Mouse (Mus musculus): ENCODE measurements at regions not wholly inside any gene's neighbourhood (a gene's known extent, or its start where the extent isn't known, plus 50 kb on each side); places are given as distances from the start of the nearest gene placed in this dataset.
"Not testable (repeated sequence)": the region's sequence is repeated elsewhere in the genome, so short reads cannot be mapped to it uniquely, and the experiment has no call there.

- WGBS (ENCODE audit: insufficient replicate concordance) = 67% methylated on average over 3 of the region's 3 CpGs
- no peak for TF ChIP-seq CTCF (IDR thresholded peaks at IDR 0.05; ENCODE audit: low read depth)
- no peak for TF ChIP-seq EP300 (IDR thresholded peaks at IDR 0.05; ENCODE audit: low read depth)
- DNase-seq = no peak
Observed at GRCm38 (mm10) chr4:22196501-22196900, 160.8 kb upstream of the Fbxl4 start.

GRCm38 (mm10) chr4:22208531-22208930, 148.8 kb upstream of the Fbxl4 start:
- Histone ChIP-seq H3K36me3 (replicated peaks; ENCODE audit: insufficient read depth, low read length) (no peaks in the 10 kb centered on the region), H3K4me1 (ENCODE audit: insufficient read depth) (no peaks in the 10 kb centered on the region), H3K4me3 (ENCODE audit: low read depth, low read length) (no peak overlapping the region), H3K27me3 (ENCODE audit: insufficient read depth, low read length) (no peaks in the 10 kb centered on the region), H3K9ac (replicated peaks) (no peak overlapping the region), H3K9me3 (ENCODE audit: low read length) (no peaks in the 10 kb centered on the region), H3K4me2 (ENCODE audit: low read depth, low read length) (no peak overlapping the region), H3K27ac (ENCODE audit: low read depth) (no peak overlapping the region)
- 75% methylated on average over 5 of the region's 5 CpGs for WGBS (ENCODE audit: insufficient replicate concordance)
- no peak for TF ChIP-seq EP300 (IDR thresholded peaks at IDR 0.05; ENCODE audit: low read depth)
- TF ChIP-seq CTCF (IDR thresholded peaks at IDR 0.05; ENCODE audit: low read depth) = no peak
- no peak for DNase-seq
- no peak for ATAC-seq

More at GRCm38 (mm10) chr4:22196501-22196900, 160.8 kb upstream of the Fbxl4 start:
- Histone ChIP-seq H3K9ac (replicated peaks) (no peak overlapping the region), H3K4me2 (ENCODE audit: low read depth, low read length) (no peak overlapping the region), H3K27ac (ENCODE audit: low read depth) (no peak overlapping the region), H3K9me3 (ENCODE audit: low read length) (no peaks in the 10 kb centered on the region), H3K27me3 (ENCODE audit: insufficient read depth, low read length) (no peaks in the 10 kb centered on the region), H3K4me3 (ENCODE audit: low read depth, low read length) (no peak overlapping the region), H3K36me3 (replicated peaks; ENCODE audit: insufficient read depth, low read length) (no peaks in the 10 kb centered on the region), H3K4me1 (ENCODE audit: insufficient read depth) (no peaks in the 10 kb centered on the region)
- no peak for ATAC-seq

GRCm38 (mm10) chr4:22237640-22238039, 119.7 kb upstream of the Fbxl4 start:
- Histone ChIP-seq H3K4me2 (ENCODE audit: low read depth, low read length) (no peak overlapping the region), H3K9ac (replicated peaks) (no peak overlapping the region), H3K4me1 (ENCODE audit: insufficient read depth) (no peaks in the 10 kb centered on the region), H3K27me3 (ENCODE audit: insufficient read depth, low read length) (no peaks in the 10 kb centered on the region), H3K36me3 (replicated peaks; ENCODE audit: insufficient read depth, low read length) (no peaks in the 10 kb centered on the region), H3K4me3 (ENCODE audit: low read depth, low read length) (no peak overlapping the region), H3K27ac (ENCODE audit: low read depth) (no peak overlapping the region), H3K9me3 (ENCODE audit: low read length) (no peaks in the 10 kb centered on the region)
- ATAC-seq (peak; percentile 68), DNase-seq (peak; percentile 13)
- WGBS (ENCODE audit: insufficient replicate concordance) = 67% methylated on average over 3 of the region's 3 CpGs
- no peak for TF ChIP-seq CTCF (IDR thresholded peaks at IDR 0.05; ENCODE audit: low read depth)

- ATAC-seq; H3K27me3 ChIP-seq (ENCODE audit: insufficient read depth, low read length); H3K36me3 ChIP-seq (replicated peaks; ENCODE audit: insufficient read depth, low read length); H3K9me3 ChIP-seq (ENCODE audit: low read length); H3K27ac ChIP-seq (ENCODE audit: low read depth); H3K4me1 ChIP-seq (ENCODE audit: insufficient read depth); H3K4me2 ChIP-seq (ENCODE audit: low read depth, low read length); DNase-seq; H3K4me3 ChIP-seq (ENCODE audit: low read depth, low read length); H3K9ac ChIP-seq (replicated peaks): not testable (repeated sequence)
- WGBS (ENCODE audit: insufficient replicate concordance) = 13% methylated on average over 1 of the region's 1 CpGs
Observed at GRCm38 (mm10) chr4:22250276-22250675, 107.1 kb upstream of the Fbxl4 start.

- Histone ChIP-seq H3K9ac (replicated peaks) (no peak overlapping the region), H3K27me3 (ENCODE audit: insufficient read depth, low read length) (no peaks in the 10 kb centered on the region), H3K36me3 (replicated peaks; ENCODE audit: insufficient read depth, low read length) (no peaks in the 10 kb centered on the region), H3K9me3 (ENCODE audit: low read length) (no peaks in the 10 kb centered on the region), H3K4me3 (ENCODE audit: low read depth, low read length) (no peak overlapping the region), H3K27ac (ENCODE audit: low read depth) (no peak overlapping the region), H3K4me1 (ENCODE audit: insufficient read depth) (no peaks in the 10 kb centered on the region), H3K4me2 (ENCODE audit: low read depth, low read length) (no peak overlapping the region)
- TF ChIP-seq EP300 (IDR thresholded peaks at IDR 0.05; ENCODE audit: low read depth) (no peak), CTCF (IDR thresholded peaks at IDR 0.05; ENCODE audit: low read depth) (no peak)
- WGBS (ENCODE audit: insufficient replicate concordance) = 65% methylated on average over 6 of the region's 6 CpGs
- DNase-seq = no peak
- ATAC-seq = no peak
Observed at GRCm38 (mm10) chr4:22263903-22264302, 93.4 kb upstream of the Fbxl4 start.

GRCm38 (mm10) chr4:22269064-22269463, 88.3 kb upstream of the Fbxl4 start:
- no peak for DNase-seq
- H3K4me2 ChIP-seq (ENCODE audit: low read depth, low read length) = no peak overlapping the region
- no peak for TF ChIP-seq EP300 (IDR thresholded peaks at IDR 0.05; ENCODE audit: low read depth)
- TF ChIP-seq CTCF (IDR thresholded peaks at IDR 0.05; ENCODE audit: low read depth) = no peak
- no peak overlapping the region for H3K27ac ChIP-seq (ENCODE audit: low read depth)
- H3K4me3 ChIP-seq (ENCODE audit: low read depth, low read length) = no peak overlapping the region
- 59% methylated on average over 6 of the region's 6 CpGs for WGBS (ENCODE audit: insufficient replicate concordance)
- no peak overlapping the region for H3K9ac ChIP-seq (replicated peaks)
- H3K9me3 ChIP-seq (ENCODE audit: low read length) = no peaks in the 10 kb centered on the region
- H3K36me3 ChIP-seq (replicated peaks; ENCODE audit: insufficient read depth, low read length) = no peaks in the 10 kb centered on the region
- no peak for ATAC-seq
- H3K4me1 ChIP-seq (ENCODE audit: insufficient read depth) = no peaks in the 10 kb centered on the region
- no peaks in the 10 kb centered on the region for H3K27me3 ChIP-seq (ENCODE audit: insufficient read depth, low read length)

GRCm38 (mm10) chr4:22274178-22274577, 83.2 kb upstream of the Fbxl4 start:
- Histone ChIP-seq H3K4me1 (ENCODE audit: insufficient read depth) (no peaks in the 10 kb centered on the region), H3K9ac (replicated peaks) (no peak overlapping the region), H3K27me3 (ENCODE audit: insufficient read depth, low read length) (no peaks in the 10 kb centered on the region), H3K36me3 (replicated peaks; ENCODE audit: insufficient read depth, low read length) (no peaks in the 10 kb centered on the region), H3K4me3 (ENCODE audit: low read depth, low read length) (no peak overlapping the region), H3K27ac (ENCODE audit: low read depth) (no peak overlapping the region), H3K4me2 (ENCODE audit: low read depth, low read length) (no peak overlapping the region), H3K9me3 (ENCODE audit: low read length) (no peaks in the 10 kb centered on the region)
- ATAC-seq = no peak
- no peak for DNase-seq
- 54% methylated on average over 4 of the region's 4 CpGs for WGBS (ENCODE audit: insufficient replicate concordance)
- no peak for TF ChIP-seq CTCF (IDR thresholded peaks at IDR 0.05; ENCODE audit: low read depth)
- TF ChIP-seq EP300 (IDR thresholded peaks at IDR 0.05; ENCODE audit: low read depth) = no peak

All from liver, postnatal 0 days (tissue).